Mouse (Mus musculus) heart, postnatal 0 days (tissue): ENCODE data around the gene Aqp5.

Experiments
- CTCF ChIP-seq: IDR thresholded peaks from 2 replicates; pipeline ENCODE4 v1.5.1; 2016; ENCODE audit warnings: antibody characterized with exemption, control low read depth, low read depth
- EP300 ChIP-seq: IDR thresholded peaks from 2 replicates; pipeline ENCODE4 v1.6.1; 2016; ENCODE audit warnings: antibody characterized with exemption, low read depth

- no peak for TF ChIP-seq EP300
- no peak for TF ChIP-seq CTCF
Measured at GRCm38 (mm10) chr15:99569123-99569522, 21.5 kb upstream of the Aqp5 start.
